Mouse (Mus musculus) olfactory bulb, adult 2 months (tissue): Measurements from ENCODE around the gene Prss46. TPM values are rescaled to one million over a fixed set of nuclear protein-coding genes. Genes with fewer than 3 reads are reported as not detected.

ENCODE experiments used
- H3K27ac ChIP-seq: fragments of 200-500 bp; 2 replicates; pipeline ENCODE4 v1.5.1; 2012; ENCODE audit warnings: low read depth, low read length; ENCODE audit not compliant: insufficient read depth
- H3K4me1 ChIP-seq: fragments of 200-500 bp; 2 replicates; pipeline ENCODE4 v1.6.1; 2012; ENCODE audit warnings: low read length; ENCODE audit not compliant: control insufficient read depth, insufficient read depth
- H3K4me3 ChIP-seq: fragments of 200-500 bp; 2 replicates; pipeline ENCODE4 v1.5.1; 2012; ENCODE audit warnings: mild to moderate bottlenecking, low read depth, low read length, moderate library complexity; ENCODE audit not compliant: insufficient read depth
- CTCF ChIP-seq: fragments of 200-500 bp; IDR thresholded peaks from 2 replicates; pipeline ENCODE4 v1.5.1; 2012; ENCODE audit warnings: low read depth, mild to moderate bottlenecking, low read length, moderate library complexity; ENCODE audit not compliant: insufficient read depth
- POLR2A ChIP-seq: fragments of 200-500 bp; IDR thresholded peaks from 2 replicates; pipeline ENCODE4 v1.6.1; 2012; ENCODE audit warnings: mild to moderate bottlenecking, low read depth, low read length, moderate library complexity; ENCODE audit not compliant: insufficient read depth
- WGBS: fragments of 180-500 bp; shearing (Covaris S2); methylation state at CpG from one replicate; pipeline ENCODE4 v1.1.7; 2018; 5-methylcytosine and 5-hydroxymethylcytosine counted together
- polyA plus RNA-seq: library from polyadenylated mRNA; stranded (reverse); fragments of >200 nt; gene quantifications from 2 replicates; pipeline ENCODE4 v1.2.4, GENCODE M21; 2012; ENCODE audit warnings: low replicate concordance; ENCODE audit not compliant: missing spikeins, insufficient read depth, insufficient read length

Prss46 gene
- polyA plus RNA-seq, 1 experiment: not detected

DNA sequence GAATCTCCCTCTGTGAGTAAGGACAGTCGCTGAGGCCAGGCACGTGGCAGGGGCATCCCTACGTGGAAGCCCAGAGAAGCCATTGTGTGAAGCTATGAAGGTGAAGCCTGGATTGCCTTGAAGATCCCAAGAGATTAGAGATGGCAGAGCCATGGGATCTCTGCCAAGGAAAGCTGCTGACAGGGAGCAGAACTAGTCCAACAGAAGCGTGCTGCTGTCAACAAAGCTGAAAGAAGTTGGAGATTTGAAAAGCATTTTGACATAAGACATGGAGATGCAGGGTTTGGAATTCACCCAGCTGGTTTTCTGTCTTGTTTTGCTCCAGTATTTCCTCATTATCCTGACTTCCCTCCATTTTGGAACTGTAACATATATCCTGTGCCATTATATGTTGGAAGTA lies 58.0 kb downstream of the Prss46 start:
- Histone ChIP-seq H3K27ac (no peak overlapping the region), H3K4me1 (no peaks in the 10 kb centered on the region), H3K4me3 (no peak overlapping the region)
- TF ChIP-seq CTCF: no peak
- no peak for TF ChIP-seq POLR2A
- WGBS: 84% methylated on average over 4 of the region's 4 CpGs

Other genes with a start within 250 kb of the Prss46 start
- gene Nradd, start 220.1 kb upstream of the Prss46 start, polyA plus RNA-seq: not detected in 2 replicates
- gene Nbeal2, start 190.3 kb upstream of the Prss46 start, polyA plus RNA-seq: not detected in 2 replicates
- gene Ccdc12, start 188.0 kb upstream of the Prss46 start, polyA plus RNA-seq: not detected in 2 replicates
- gene Myl3, start 102.6 kb upstream of the Prss46 start, polyA plus RNA-seq: not detected in 2 replicates
- gene Pth1r, start 97.4 kb upstream of the Prss46 start, polyA plus RNA-seq: not detected in 2 replicates
- not detected in 2 replicates for gene Prss42, start 46.3 kb upstream of the Prss46 start, polyA plus RNA-seq
- gene Prss44, start 30.5 kb upstream of the Prss46 start, polyA plus RNA-seq: not detected in 2 replicates
- not detected in 2 replicates for gene Prss43, start 17.8 kb upstream of the Prss46 start, polyA plus RNA-seq
- not detected in 2 replicates for gene Prss45, start 9.9 kb upstream of the Prss46 start, polyA plus RNA-seq
- gene Prss50, start 13.5 kb downstream of the Prss46 start, polyA plus RNA-seq: not detected in 2 replicates
- not detected in 2 replicates for gene Als2cl, start 35.4 kb downstream of the Prss46 start, polyA plus RNA-seq
- not detected in 2 replicates for gene Tmie, start 35.6 kb downstream of the Prss46 start, polyA plus RNA-seq
- gene Fam240a, start 72.4 kb downstream of the Prss46 start, polyA plus RNA-seq: not detected in 2 replicates
- not detected in 2 replicates for gene Tdgf1, start 101.7 kb downstream of the Prss46 start, polyA plus RNA-seq
- not detected in 2 replicates for gene Lrrc2, start 107.0 kb downstream of the Prss46 start, polyA plus RNA-seq
- not detected in 2 replicates for gene Rtp3, start 146.1 kb downstream of the Prss46 start, polyA plus RNA-seq
- gene Ltf, start 174.8 kb downstream of the Prss46 start, polyA plus RNA-seq: not detected in 2 replicates
- not detected in 2 replicates for gene Ccrl2, start 213.0 kb downstream of the Prss46 start, polyA plus RNA-seq